Mouse (Mus musculus) thymus, postnatal 25 days (tissue): Measurements from ENCODE around the gene H2al1f.
"Not testable (repeated sequence)": the region's sequence is repeated elsewhere in the genome, so short reads cannot be mapped to it uniquely, and the experiment has no call there.

Experiments
- DNase-seq: peaks from one replicate; pipeline ENCODE4 v3.0.0; 2022

Gene H2al1f

GRCm38 (mm10) chrX:11314858-11315257, at the start of gene H2al1f:
TSS of gene H2al1f (plus strand) at chrX:11315158.
- not testable (repeated sequence) for DNase-seq

DNA sequence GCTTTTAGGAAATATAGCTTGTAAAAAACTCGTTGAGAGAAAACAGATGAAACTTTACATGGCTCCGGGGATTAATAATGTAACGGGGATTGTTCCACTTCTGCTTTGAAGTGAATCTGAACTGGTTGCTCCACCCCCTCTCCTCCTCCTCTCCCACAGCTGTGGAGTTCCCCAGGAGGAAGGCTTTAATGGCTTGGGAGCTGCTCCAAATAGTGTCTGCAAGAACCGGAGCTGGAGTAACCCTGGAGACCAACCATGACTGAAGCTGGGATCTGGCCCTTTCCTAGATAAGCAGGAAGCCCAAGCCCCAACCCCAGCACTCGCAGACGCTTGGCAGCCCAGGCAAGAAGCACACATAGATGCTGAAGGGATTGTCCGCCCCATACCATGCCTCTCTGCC, 47.2 kb upstream of the H2al1f start:
- DNase-seq, result no peak

GRCm38 (mm10) chrX:11269074-11269473, 45.9 kb upstream of the H2al1f start:
- no peak for DNase-seq

- DNase-seq, result no peak
These were observed 41.8 kb upstream of the H2al1f start for GRCm38 (mm10) chrX:11273190-11273589.

- no peak for DNase-seq
These were observed 37.9 kb upstream of the H2al1f start for GRCm38 (mm10) chrX:11277083-11277482.

DNA sequence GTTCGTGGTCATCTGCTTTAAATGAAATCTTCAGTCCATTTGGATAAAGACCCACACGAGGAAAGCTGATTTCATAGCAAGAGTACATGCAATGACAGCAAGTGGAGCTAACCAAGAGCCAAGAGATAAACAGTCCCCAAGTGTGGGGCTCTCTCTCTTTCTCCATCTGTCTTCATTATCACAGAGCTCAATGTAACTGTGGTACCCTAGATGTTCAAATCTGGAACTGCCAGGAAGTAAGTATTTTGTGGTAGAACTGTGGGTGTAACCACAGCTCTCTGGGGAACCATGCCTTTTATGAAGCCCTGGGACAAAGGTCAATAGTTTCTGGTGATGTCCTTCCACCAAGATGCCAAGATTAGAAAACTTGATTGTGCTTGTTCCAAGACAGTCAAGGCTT, 34.2 kb upstream of the H2al1f start:
- no peak for DNase-seq

DNA sequence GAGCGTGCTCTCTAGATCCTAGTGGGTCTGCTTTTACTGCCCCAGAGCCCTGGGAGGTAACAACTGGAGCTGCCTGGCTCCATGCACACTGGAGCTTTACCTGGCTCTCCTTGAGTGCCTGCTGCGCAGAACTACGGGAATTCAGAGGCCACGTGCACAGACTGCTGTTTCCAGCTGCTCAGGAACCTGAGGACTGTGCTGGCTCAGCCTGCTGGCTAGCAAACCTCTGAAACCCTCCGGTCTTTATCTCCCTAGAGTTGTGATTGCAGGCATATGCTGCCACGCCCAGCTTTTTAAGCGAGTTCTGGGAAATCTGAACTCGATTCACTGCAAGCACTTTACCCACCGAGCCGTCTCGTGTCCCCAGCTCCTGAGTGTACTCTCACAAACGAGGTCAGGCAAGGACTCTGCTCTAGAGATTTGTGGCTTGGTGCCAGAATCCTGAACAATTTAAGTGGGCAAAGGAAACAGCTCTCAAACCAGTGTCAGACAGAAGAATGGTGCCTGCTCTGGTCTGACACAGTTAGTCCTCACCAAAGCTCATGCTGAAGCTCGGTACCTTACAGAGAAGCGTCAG, 26.6 kb upstream of the H2al1f start:
- DNase-seq, result no peak

DNA sequence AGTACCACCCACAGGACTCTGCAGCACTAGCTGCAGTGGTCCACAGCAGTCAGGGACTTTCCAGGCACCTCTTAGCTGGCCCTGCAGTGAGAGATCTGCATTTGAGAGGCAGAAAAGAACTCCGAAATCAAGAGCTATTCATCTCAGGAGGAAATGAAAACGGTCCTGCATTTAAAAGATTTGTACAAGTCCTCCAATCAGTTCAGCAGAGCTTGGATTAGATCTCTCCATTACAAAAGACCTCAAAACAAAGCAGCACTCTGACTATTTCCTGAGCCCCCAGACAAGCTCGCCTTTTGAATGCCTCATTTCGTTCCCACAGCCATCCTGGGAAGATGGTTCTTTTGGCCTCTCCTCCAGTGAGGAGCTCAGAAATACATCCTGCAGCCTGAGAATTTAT, 25.7 kb upstream of the H2al1f start:
- no peak for DNase-seq

DNA sequence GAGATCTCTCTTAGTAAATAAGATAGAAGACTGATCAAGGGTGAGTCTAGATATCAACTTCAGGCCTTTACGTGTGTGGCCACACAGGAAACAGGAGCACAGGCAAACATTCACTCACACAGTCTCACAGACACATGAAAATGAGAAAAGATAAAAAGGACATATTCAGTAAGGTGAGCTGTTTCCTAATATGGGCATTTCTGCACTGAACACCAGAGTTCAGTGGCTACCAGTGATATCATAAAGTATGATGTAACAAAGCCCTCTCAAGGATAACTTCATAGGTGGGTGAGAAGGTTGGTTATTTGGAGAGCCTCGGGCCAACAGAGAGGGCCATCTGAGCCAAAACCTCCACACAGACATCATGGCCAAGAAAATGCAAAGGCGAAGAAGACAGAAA, 16.0 kb upstream of the H2al1f start, which contains the start of gene H2al1a:
H2al1a (plus strand) TSS at position 301 of the 400 bp plus-strand sequence.
- DNase-seq, result not testable (repeated sequence)

GRCm38 (mm10) chrX:11302132-11302531, 12.8 kb upstream of the H2al1f start, which contains the start of gene H2al1b:
TSS of gene H2al1b (plus strand) at chrX:11302432.
- not testable (repeated sequence) for DNase-seq

GRCm38 (mm10) chrX:11305355-11305754, 9.6 kb upstream of the H2al1f start, which contains the start of gene H2al1c:
TSS of gene H2al1c (plus strand) at chrX:11305655.
- not testable (repeated sequence) for DNase-seq

DNA sequence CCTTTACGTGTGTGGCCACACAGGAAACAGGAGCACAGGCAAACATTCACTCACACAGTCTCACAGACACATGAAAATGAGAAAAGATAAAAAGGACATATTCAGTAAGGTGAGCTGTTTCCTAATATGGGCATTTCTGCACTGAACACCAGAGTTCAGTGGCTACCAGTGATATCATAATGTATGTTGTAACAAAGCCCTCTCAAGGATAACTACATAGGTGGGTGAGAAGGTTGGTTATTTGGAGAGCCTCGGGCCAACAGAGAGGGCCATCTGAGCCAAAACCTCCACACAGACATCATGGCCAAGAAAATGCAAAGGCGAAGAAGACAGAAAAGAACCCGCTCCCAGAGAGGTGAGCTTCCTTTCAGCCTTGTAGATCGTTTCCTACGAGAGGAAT, 6.4 kb upstream of the H2al1f start, which contains the start of gene H2al1d:
H2al1d (plus strand) TSS at position 301 of the 400 bp plus-strand sequence.
- DNase-seq, result not testable (repeated sequence)

DNA sequence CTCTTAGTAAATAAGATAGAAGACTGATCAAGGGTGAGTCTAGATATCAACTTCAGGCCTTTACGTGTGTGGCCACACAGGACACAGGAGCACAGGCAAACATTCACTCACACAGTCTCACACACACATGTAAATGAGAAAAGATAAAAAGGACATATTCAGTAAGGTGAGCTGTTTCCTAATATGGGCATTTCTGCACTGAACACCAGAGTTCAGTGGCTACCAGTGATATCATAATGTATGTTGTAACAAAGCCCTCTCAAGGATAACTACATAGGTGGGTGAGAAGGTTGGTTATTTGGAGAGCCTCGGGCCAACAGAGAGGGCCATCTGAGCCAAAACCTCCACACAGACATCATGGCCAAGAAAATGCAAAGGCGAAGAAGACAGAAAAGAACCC, 3.3 kb upstream of the H2al1f start, which contains the start of gene H2al1e:
H2al1e (plus strand) TSS at position 301 of the 400 bp plus-strand sequence.
- not testable (repeated sequence) for DNase-seq

DNA sequence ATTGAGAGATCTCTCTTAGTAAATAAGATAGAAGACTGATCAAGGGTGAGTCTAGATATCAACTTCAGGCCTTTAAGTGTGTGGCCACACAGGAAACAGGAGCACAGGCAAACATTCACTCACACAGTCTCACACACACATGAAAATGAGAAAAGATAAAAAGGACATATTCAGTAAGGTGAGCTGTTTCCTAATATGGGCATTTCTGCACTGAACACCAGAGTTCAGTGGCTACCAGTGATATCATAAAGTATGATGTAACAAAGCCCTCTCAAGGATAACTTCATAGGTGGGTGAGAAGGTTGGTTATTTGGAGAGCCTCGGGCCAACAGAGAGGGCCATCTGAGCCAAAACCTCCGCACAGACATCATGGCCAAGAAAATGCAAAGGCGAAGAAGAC, 3.0 kb downstream of the H2al1f start, which contains the start of gene H2al1g:
H2al1g (plus strand) TSS at position 301 of the 400 bp plus-strand sequence.
- DNase-seq, result not testable (repeated sequence)

- not testable (repeated sequence) for DNase-seq
These were observed 6.2 kb downstream of the H2al1f start, which contains the start of gene H2al1h for GRCm38 (mm10) chrX:11321192-11321591. TSS of gene H2al1h (plus strand) at chrX:11321492.

DNA sequence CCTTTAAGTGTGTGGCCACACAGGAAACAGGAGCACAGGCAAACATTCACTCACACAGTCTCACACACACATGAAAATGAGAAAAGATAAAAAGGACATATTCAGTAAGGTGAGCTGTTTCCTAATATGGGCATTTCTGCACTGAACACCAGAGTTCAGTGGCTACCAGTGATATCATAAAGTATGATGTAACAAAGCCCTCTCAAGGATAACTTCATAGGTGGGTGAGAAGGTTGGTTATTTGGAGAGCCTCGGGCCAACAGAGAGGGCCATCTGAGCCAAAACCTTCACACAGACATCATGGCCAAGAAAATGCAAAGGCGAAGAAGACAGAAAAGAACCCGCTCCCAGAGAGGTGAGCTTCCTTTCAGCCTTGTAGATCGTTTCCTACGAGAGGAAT, 9.4 kb downstream of the H2al1f start, which contains the start of gene H2al1i:
H2al1i (plus strand) TSS at position 301 of the 400 bp plus-strand sequence.
- DNase-seq, result not testable (repeated sequence)

DNA sequence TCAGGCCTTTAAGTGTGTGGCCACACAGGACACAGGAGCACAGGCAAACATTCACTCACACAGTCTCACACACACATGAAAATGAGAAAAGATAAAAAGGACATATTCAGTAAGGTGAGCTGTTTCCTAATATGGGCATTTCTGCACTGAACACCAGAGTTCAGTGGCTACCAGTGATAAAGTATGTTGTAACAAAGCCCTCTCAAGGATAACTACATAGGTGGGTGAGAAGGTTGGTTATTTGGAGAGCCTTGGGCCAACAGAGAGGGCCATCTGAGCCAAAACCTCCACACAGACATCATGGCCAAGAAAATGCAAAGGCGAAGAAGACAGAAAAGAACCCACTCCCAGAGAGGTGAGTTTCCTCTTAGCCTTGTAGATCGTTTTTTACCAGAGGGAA, 12.6 kb downstream of the H2al1f start, which contains the start of gene H2al1j:
H2al1j (plus strand) TSS at position 301 of the 400 bp plus-strand sequence.
- not testable (repeated sequence) for DNase-seq

DNA sequence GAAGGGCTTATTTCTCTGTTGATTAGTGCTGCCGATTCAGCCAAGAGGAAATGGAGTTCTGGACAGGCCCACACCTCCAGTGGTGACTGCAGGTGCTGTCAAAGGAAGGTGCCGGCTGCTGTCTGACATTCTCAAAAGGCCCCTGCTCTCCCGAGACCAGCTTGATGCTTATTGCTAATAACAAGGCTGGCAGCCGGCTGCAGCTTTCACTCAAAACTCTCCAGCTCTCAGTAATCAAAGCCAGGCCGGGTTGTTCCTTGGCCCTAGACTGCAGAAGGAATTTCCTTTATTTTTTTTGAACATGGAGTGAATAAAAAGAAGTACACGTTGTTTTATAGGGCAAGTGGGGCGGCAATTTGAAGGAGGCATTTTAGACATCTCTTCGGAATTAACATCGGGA, 30.8 kb downstream of the H2al1f start:
- DNase-seq, result no peak

- DNase-seq, result no peak
These were observed 31.8 kb downstream of the H2al1f start for GRCm38 (mm10) chrX:11346756-11347155.

DNA sequence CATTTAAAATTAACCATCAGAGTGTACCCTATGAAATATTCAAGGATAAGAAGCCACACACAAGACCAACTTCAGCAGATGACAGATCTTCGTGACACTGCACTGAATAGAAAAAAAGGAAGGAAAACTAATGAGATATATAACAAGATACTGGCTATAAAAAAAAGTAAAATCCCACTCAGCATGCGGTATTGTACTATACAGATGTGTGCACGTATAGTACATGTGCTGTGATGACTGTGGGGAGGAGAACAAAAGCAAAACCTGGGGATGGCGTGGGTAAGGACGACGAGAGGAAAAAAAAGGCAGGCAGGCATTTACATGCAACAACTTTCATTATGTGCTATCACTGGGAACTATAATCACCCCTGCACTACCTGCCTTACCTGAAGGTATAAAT, 45.9 kb downstream of the H2al1f start:
- no peak for DNase-seq

DNA sequence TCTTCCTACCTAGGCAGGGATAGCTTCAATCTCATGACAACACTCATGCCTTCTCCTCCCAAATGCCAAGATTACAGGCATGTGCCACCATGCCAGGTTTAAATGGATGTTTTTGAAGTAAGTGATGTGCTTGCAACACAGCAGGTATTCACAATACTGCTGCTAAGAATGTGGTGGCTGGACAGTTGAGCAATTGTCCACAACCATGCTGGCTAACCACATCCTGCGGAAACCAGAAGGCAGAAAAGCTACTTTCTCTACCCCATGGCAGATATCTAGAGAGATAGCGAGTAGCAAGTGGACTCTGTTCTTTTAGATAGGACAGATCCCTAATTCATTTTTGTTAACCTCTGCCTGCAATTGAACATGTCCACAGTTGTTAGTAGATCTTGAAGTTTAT, 46.3 kb downstream of the H2al1f start:
- DNase-seq, result no peak

GRCm38 (mm10) chrX:11363890-11364289, 48.9 kb downstream of the H2al1f start:
- DNase-seq, result no peak
